Mouse (Mus musculus) MEL (cell line): ENCODE results near the gene Ranbp17. TPM values are rescaled to one million over a fixed set of nuclear protein-coding genes. Genes with fewer than 3 reads are reported as not detected.

ENCODE experiments used
- DNase-seq: peaks from one replicate; pipeline ENCODE4 v3.0.0; 2011; ENCODE audit warnings: low read depth, low spot score
- H3K27ac ChIP-seq: 2 replicates; pipeline ENCODE4 v1.5.1; 2012; ENCODE audit warnings: low read depth, mild to moderate bottlenecking, control low read depth, low read length, moderate library complexity; ENCODE audit not compliant: control insufficient read depth
- H3K27me3 ChIP-seq, 2 experiments: fragments of 150-350 bp in 1 of 2; sonication (generic) in 1 of 2; 2 replicates each; pipeline ENCODE4 v1.6.1; 2012; ENCODE audit warnings: low read length in 2 of 2, mild to moderate bottlenecking in 2 of 2, improper control_type of control experiment in 1 of 2, moderate library complexity in 1 of 2; ENCODE audit not compliant: insufficient read depth in 2 of 2, control insufficient read depth in 1 of 2
- H3K36me3 ChIP-seq, 2 experiments: 2 replicates each; pipeline ENCODE4 v1.6.1; 2012 to 2014; ENCODE audit warnings: low read length in 2 of 2, improper control_type of control experiment in 1 of 2, inconsistent platforms in 1 of 2, mild to moderate bottlenecking in 1 of 2; ENCODE audit not compliant: insufficient read depth in 2 of 2, control insufficient read depth in 1 of 2
- H3K4me1 ChIP-seq, 2 experiments: fragments of 150-350 bp in 1 of 2; sonication (generic) in 1 of 2; 2 replicates each; pipeline ENCODE4 v1.6.1; 2012; ENCODE audit warnings: low read length in 2 of 2, improper control_type of control experiment in 1 of 2, mild to moderate bottlenecking in 1 of 2; ENCODE audit not compliant: insufficient read depth in 2 of 2, control insufficient read depth in 1 of 2
- H3K4me3 ChIP-seq, 2 experiments: fragments of 150-350 bp in 1 of 2; sonication (generic) in 1 of 2; 2 replicates each; pipeline ENCODE4 v1.5.1; 2012; ENCODE audit warnings: low read depth in 2 of 2, low read length in 2 of 2, mild to moderate bottlenecking in 2 of 2, moderate library complexity in 2 of 2, control low read depth in 1 of 2, improper control_type of control experiment in 1 of 2; ENCODE audit not compliant: control insufficient read depth in 1 of 2, insufficient read depth in 1 of 2
- H3K79me2 ChIP-seq: 2 replicates; pipeline ENCODE4 v1.6.1; 2012; ENCODE audit warnings: mild to moderate bottlenecking, low read length, moderate library complexity; ENCODE audit not compliant: control insufficient read depth, poor library complexity, insufficient read depth
- H3K9ac ChIP-seq: 2 replicates; pipeline ENCODE4 v1.6.1; 2012; ENCODE audit warnings: low read depth, mild to moderate bottlenecking, control low read depth, low read length, moderate library complexity; ENCODE audit not compliant: control insufficient read depth, poor library complexity, severe bottlenecking
- H3K9me3 ChIP-seq: fragments of 150-350 bp; sonication (generic); replicated peaks from 2 replicates; pipeline ENCODE4 v1.6.1; 2012; ENCODE audit warnings: mild to moderate bottlenecking, low read length, improper control_type of control experiment, moderate library complexity; ENCODE audit not compliant: insufficient read depth
- E2F4 ChIP-seq: IDR thresholded peaks from 2 replicates; pipeline ENCODE4 v1.6.1; 2011; ENCODE audit warnings: low read depth, low read length, improper control_type of control experiment, borderline replicate concordance
- ELF1 ChIP-seq: IDR thresholded peaks from 2 replicates; pipeline ENCODE4 v1.6.1; 2014; ENCODE audit warnings: low read depth, mild to moderate bottlenecking, inconsistent platforms, low read length, improper control_type of control experiment, moderate library complexity
- GABPA ChIP-seq: IDR thresholded peaks from 2 replicates; pipeline ENCODE4 v1.6.1; 2012; ENCODE audit warnings: low read depth, mild to moderate bottlenecking, inconsistent platforms, low read length, improper control_type of control experiment, moderate library complexity
- GATA1 ChIP-seq: IDR thresholded peaks from 2 replicates; pipeline ENCODE4 v1.6.1; 2011; ENCODE audit warnings: low read depth, low read length, improper control_type of control experiment
- KAT2A ChIP-seq: conservative IDR thresholded peaks from 2 replicates; pipeline ENCODE4 v1.6.1; 2012; ENCODE audit warnings: low read depth, low read length, improper control_type of control experiment, inconsistent platforms
- MAFK ChIP-seq: IDR thresholded peaks from 2 replicates; pipeline ENCODE4 v1.6.1; 2011; ENCODE audit warnings: low read depth, mild to moderate bottlenecking, low read length, improper control_type of control experiment, borderline replicate concordance
- MAX ChIP-seq: IDR thresholded peaks from 2 replicates; pipeline ENCODE4 v1.6.1; 2011; ENCODE audit warnings: low read length, improper control_type of control experiment
- MAZ ChIP-seq: IDR thresholded peaks from 2 replicates; pipeline ENCODE4 v1.6.1; 2012; ENCODE audit warnings: low read depth, mild to moderate bottlenecking, inconsistent platforms, low read length, improper control_type of control experiment
- NELFE ChIP-seq: IDR thresholded peaks from 2 replicates; pipeline ENCODE4 v1.6.1; 2011; ENCODE audit warnings: low read depth, low read length, improper control_type of control experiment
- NRF1 ChIP-seq: IDR thresholded peaks from 2 replicates; pipeline ENCODE4 v1.6.1; 2014; ENCODE audit warnings: low read depth, mild to moderate bottlenecking, inconsistent platforms, low read length, improper control_type of control experiment, moderate library complexity; ENCODE audit not compliant: poor library complexity, insufficient read depth, severe bottlenecking
- RAD21 ChIP-seq: IDR thresholded peaks from 2 replicates; pipeline ENCODE4 v1.6.1; 2011; ENCODE audit warnings: mild to moderate bottlenecking, low read depth, low read length, improper control_type of control experiment
- SIN3A ChIP-seq: IDR thresholded peaks from 2 replicates; pipeline ENCODE4 v1.6.1; 2012; ENCODE audit warnings: low read length, improper control_type of control experiment, inconsistent platforms
- SMC3 ChIP-seq: IDR thresholded peaks from 2 replicates; pipeline ENCODE4 v1.6.1; 2011; ENCODE audit warnings: low read depth, low read length, improper control_type of control experiment
- TCF12 ChIP-seq: IDR thresholded peaks from 2 replicates; pipeline ENCODE4 v1.6.1; 2014; ENCODE audit warnings: low read depth, mild to moderate bottlenecking, inconsistent platforms, low read length, improper control_type of control experiment, moderate library complexity
- ZC3H11A ChIP-seq: IDR thresholded peaks from 2 replicates; pipeline ENCODE4 v1.6.1; 2012; ENCODE audit warnings: low read depth, mild to moderate bottlenecking, inconsistent platforms, low read length, improper control_type of control experiment
- ZKSCAN1 ChIP-seq: IDR thresholded peaks from 2 replicates; pipeline ENCODE4 v1.6.1; 2012; ENCODE audit warnings: low read depth, mild to moderate bottlenecking, inconsistent platforms, low read length, improper control_type of control experiment, moderate library complexity
- ZNF384 ChIP-seq: IDR thresholded peaks from 2 replicates; pipeline ENCODE4 v1.6.1; 2012; ENCODE audit warnings: low read depth, mild to moderate bottlenecking, inconsistent platforms, low read length, improper control_type of control experiment
- polyA plus RNA-seq, 2 experiments: library from polyadenylated mRNA; stranded (reverse) in 1 of 2; unstranded in 1 of 2; fragments of >175 nt in 1 of 2; fragments of >200 nt in 1 of 2; gene quantifications; 2 replicates each; pipeline versions ENCODE4 v1.2.1 to v1.2.4; 2012; ENCODE audit warnings: low replicate concordance in 2 of 2, low read depth in 1 of 2; ENCODE audit not compliant: insufficient read length in 2 of 2, insufficient read depth in 1 of 2, missing spikeins in 1 of 2
- total RNA-seq: library from RNA; depleted of rRNA; stranded (reverse); fragments of 300-350 nt; gene quantifications from 2 replicates; pipeline ENCODE4 v1.2.3, GENCODE M21; 2012

The Ranbp17 gene
- total and polyA plus RNA-seq, 3 experiments, result not detected

DNA sequence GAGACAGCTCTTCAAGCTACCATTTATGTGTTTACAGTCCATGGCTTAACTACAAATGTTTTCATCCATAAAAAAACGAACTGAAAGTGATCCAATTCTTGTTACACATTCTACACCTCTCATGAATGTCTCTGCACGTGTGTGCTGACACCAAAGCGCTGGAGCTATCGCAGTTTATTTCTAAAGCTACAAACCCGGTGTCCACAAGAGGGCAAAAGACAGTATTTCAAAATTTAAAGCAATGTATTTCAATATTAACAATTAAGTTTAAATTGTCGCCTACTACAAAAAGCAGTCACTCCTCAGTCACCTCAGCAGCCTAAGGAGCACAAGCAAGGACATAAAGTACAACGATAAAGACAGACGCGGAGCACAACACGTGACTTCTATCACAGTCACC is 33.1 kb downstream of the Ranbp17 start:
- TF ChIP-seq MAZ (no peak), TCF12 (no peak), NELFE (no peak), RAD21 (no peak), NRF1 (no peak), ZC3H11A (no peak), MAFK (no peak)
- TF ChIP-seq, all 39 proteins: peak for 0
- Histone ChIP-seq H3K9ac (no peak overlapping the region), H3K4me1 (no peaks in the 10 kb centered on the region), H3K36me3 (no peaks in the 10 kb centered on the region), H3K27ac (no peak overlapping the region), H3K27me3 (peaks cover 2% of the 10 kb centered on the region in 2 experiments; a peak in 2 of 4 replicates), H3K9me3 (no peaks in the 10 kb centered on the region), H3K4me3 (no peak overlapping the region), H3K79me2 (no peaks in the 10 kb centered on the region)
- DNase-seq, result no peak

DNA sequence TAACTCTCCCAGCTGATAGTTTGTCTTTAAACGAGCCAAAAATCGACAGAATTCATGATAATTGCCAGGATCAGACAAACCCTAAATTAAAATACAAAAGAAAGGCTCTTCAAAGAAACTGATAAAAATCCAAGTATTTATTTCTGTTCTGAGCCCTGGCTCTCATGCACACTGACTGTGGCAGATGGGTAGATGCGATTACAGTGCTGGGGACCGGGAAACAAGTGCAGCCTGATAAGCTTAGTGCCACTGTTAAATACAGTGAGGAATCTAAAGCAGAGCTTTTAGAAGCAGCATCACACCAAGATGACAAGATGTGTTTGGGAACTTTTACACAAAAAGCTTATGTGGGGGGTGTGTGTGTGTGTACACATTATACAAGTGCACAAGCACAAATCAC is 34.3 kb downstream of the Ranbp17 start:
- no peaks in the 10 kb centered on the region for H3K36me3 ChIP-seq
- H3K27me3 ChIP-seq, result peaks cover 2 to 5% of the 10 kb centered on the region in 2 experiments; a peak in 2 of 4 replicates
- H3K27ac ChIP-seq, result no peak overlapping the region
- H3K4me1 ChIP-seq, result no peaks in the 10 kb centered on the region
- no peak overlapping the region for H3K9ac ChIP-seq
- DNase-seq, result peak; percentile 4
- no peaks in the 10 kb centered on the region for H3K9me3 ChIP-seq
- TF ChIP-seq SMC3 (no peak), ELF1 (no peak)
- no peaks in the 10 kb centered on the region for H3K79me2 ChIP-seq
- H3K4me3 ChIP-seq, result no peak overlapping the region

DNA sequence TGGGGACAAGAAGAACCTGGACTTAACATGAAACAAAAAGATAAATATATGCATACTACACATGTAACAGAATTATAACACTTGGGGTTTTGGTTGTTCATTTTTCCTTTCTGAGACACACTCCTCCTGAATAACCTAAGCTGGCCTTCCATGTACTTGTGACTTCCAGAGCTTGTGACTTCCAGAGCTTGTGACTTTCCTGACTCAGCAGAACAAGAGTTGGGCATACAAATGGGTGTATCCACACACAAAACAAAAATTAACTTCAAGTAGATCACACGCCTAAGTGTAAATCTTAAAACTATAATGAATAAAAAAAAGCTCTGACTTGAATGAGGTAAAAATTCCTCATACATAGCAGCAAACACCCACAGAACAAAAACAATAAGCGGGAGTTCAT is 36.9 kb downstream of the Ranbp17 start:
- Histone ChIP-seq H3K4me3 (no peak overlapping the region), H3K9ac (no peak overlapping the region), H3K36me3 (no peaks in the 10 kb centered on the region), H3K79me2 (no peaks in the 10 kb centered on the region), H3K4me1 (no peaks in the 10 kb centered on the region), H3K27me3 (peaks cover 2 to 5% of the 10 kb centered on the region in 2 experiments; a peak in 2 of 4 replicates), H3K9me3 (no peaks in the 10 kb centered on the region), H3K27ac (no peak overlapping the region)
- DNase-seq, result no peak
- TF ChIP-seq GABPA (no peak), NELFE (no peak), SIN3A (no peak), MAX (no peak), E2F4 (no peak), ZKSCAN1 (no peak), KAT2A (no peak), ELF1 (no peak), ZNF384 (no peak), GATA1 (no peak)
- TF ChIP-seq, all 39 proteins: peak for 0
